Mouse (Mus musculus) stomach, postnatal 0 days (tissue): Measurements from ENCODE around the gene Tcfl5.

Experiments used
- CTCF ChIP-seq: IDR thresholded peaks from 2 replicates; pipeline ENCODE4 v1.5.1; 2016; ENCODE audit warnings: antibody characterized with exemption, low read depth, mild to moderate bottlenecking, moderate library complexity
- EP300 ChIP-seq: optimal IDR thresholded peaks from 2 replicates; pipeline ENCODE3; 2016; ENCODE audit warnings: antibody characterized with exemption

DNA sequence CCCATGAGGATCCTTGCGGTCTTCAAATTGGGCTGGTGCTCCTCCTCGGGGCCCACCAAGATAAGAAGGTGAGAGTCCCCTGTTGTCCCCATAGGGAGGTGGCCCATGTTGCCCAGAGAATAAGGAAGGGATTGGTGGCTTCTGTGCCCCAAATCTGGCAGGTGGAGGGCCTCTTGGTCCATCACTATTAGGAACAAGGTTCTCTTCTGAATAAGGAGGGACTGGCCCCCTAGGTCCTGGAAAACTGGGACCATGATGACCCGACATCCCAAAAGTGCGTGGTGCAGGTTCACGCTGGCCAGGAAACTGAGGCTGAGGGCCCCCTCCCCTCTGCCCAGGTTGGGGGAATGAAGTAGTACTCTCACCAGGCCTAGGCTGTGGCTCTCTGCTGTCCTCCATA lies 18.0 kb upstream of the Tcfl5 start:
- TF ChIP-seq EP300 (no peak), CTCF (no peak)
